Mouse (Mus musculus) erythroblast, embryonic 14.5 days (primary cell): ENCODE data around the gene Acot6. TPM values are rescaled to one million over a fixed set of nuclear protein-coding genes. Genes with fewer than 3 reads are reported as not detected.
"Not testable (repeated sequence)": the region's sequence is repeated elsewhere in the genome, so short reads cannot be mapped to it uniquely, and the experiment has no call there.

ENCODE experiments used
- H3K27me3 ChIP-seq: 2 replicates; pipeline ENCODE4 v1.6.1; 2012; ENCODE audit warnings: inconsistent platforms; ENCODE audit not compliant: control insufficient read depth
- H3K36me3 ChIP-seq: 2 replicates; pipeline ENCODE4 v1.6.1; 2012; ENCODE audit warnings: mild to moderate bottlenecking, inconsistent platforms; ENCODE audit not compliant: control insufficient read depth
- H3K4me1 ChIP-seq: 2 replicates; pipeline ENCODE4 v1.6.1; 2012; ENCODE audit warnings: inconsistent platforms; ENCODE audit not compliant: control insufficient read depth
- H3K4me3 ChIP-seq: replicated peaks from 2 replicates; pipeline ENCODE3; 2012; ENCODE audit warnings: moderate library complexity, mild to moderate bottlenecking, inconsistent platforms
- H3K9me3 ChIP-seq: 2 replicates; pipeline ENCODE4 v1.6.1; 2012; ENCODE audit warnings: low read length, inconsistent platforms, mixed read lengths; ENCODE audit not compliant: control insufficient read depth
- GATA1 ChIP-seq: IDR thresholded peaks from 2 replicates; pipeline ENCODE4 v1.6.1; 2012; ENCODE audit warnings: low read length, inconsistent platforms, mixed read lengths
- TAL1 ChIP-seq: IDR thresholded peaks from 3 replicates; pipeline ENCODE4 v1.6.1; 2012; ENCODE audit warnings: low read length, inconsistent platforms, mixed read lengths
- polyA plus RNA-seq: library from polyadenylated mRNA; stranded (reverse); fragments of >175 nt; gene quantifications from 2 replicates; pipeline ENCODE4 v1.2.3, GENCODE M21; 2012

Gene Acot6
- not detected in 2 replicates for polyA plus RNA-seq

GRCm38 (mm10) chr12:84100604-84101492 lies at the start of gene Acot6:
Gene Acot6, plus strand, starts transcription at chr12:84100654.
- Histone ChIP-seq H3K4me1 (peaks cover 19% of the 10 kb centered on the region), H3K4me3 (peak within 1 kb of the TSS; percentile 66)
- not testable (repeated sequence) for H3K9me3 ChIP-seq, H3K36me3 ChIP-seq, H3K27me3 ChIP-seq

- not testable (repeated sequence) for H3K4me3 ChIP-seq, H3K4me1 ChIP-seq, H3K9me3 ChIP-seq, H3K36me3 ChIP-seq
- peaks cover 29% of the 10 kb centered on the region for H3K27me3 ChIP-seq
Observed at GRCm38 (mm10) chr12:84050744-84051143, 49.7 kb upstream of the Acot6 start.

GRCm38 (mm10) chr12:84051937-84052474 lies 48.4 kb upstream of the Acot6 start, which contains the start of gene Acot3:
Gene Acot3, plus strand, starts transcription at chr12:84052144.
- TF ChIP-seq GATA1 (no peak), TAL1 (no peak)
- Histone ChIP-seq H3K36me3 (no peaks in the 10 kb centered on the region), H3K4me1 (no peaks in the 10 kb centered on the region), H3K4me3 (no peak within 1 kb of the TSS), H3K27me3 (peaks cover 29% of the 10 kb centered on the region), H3K9me3 (peaks cover 5% of the 10 kb centered on the region)

GRCm38 (mm10) chr12:84052609-84053008 lies 47.8 kb upstream of the Acot6 start:
- H3K9me3 ChIP-seq: peaks cover 5% of the 10 kb centered on the region
- H3K4me1 ChIP-seq: no peaks in the 10 kb centered on the region
- TF ChIP-seq GATA1 (no peak), TAL1 (no peak)
- no peaks in the 10 kb centered on the region for H3K36me3 ChIP-seq
- H3K27me3 ChIP-seq: peaks cover 29% of the 10 kb centered on the region
- no peak overlapping the region for H3K4me3 ChIP-seq

- H3K36me3 ChIP-seq: no peaks in the 10 kb centered on the region
- TF ChIP-seq TAL1: no peak
- no peak for TF ChIP-seq GATA1
- peaks cover 4% of the 10 kb centered on the region for H3K9me3 ChIP-seq
- H3K4me1 ChIP-seq: no peaks in the 10 kb centered on the region
- peak overlapping the region; percentile 23 for H3K4me3 ChIP-seq
- peaks cover 29% of the 10 kb centered on the region for H3K27me3 ChIP-seq
Observed at GRCm38 (mm10) chr12:84053173-84053572, 47.3 kb upstream of the Acot6 start.

GRCm38 (mm10) chr12:84053679-84054391 lies 46.6 kb upstream of the Acot6 start:
- Histone ChIP-seq H3K4me1 (no peaks in the 10 kb centered on the region), H3K4me3 (peak overlapping the region; percentile 38), H3K36me3 (no peaks in the 10 kb centered on the region), H3K9me3 (no peaks in the 10 kb centered on the region), H3K27me3 (peaks cover 29% of the 10 kb centered on the region)
- TF ChIP-seq GATA1 (no peak), TAL1 (no peak)

- Histone ChIP-seq H3K4me3 (no peak overlapping the region), H3K36me3 (no peaks in the 10 kb centered on the region), H3K9me3 (no peaks in the 10 kb centered on the region), H3K27me3 (no peaks in the 10 kb centered on the region), H3K4me1 (no peaks in the 10 kb centered on the region)
- TF ChIP-seq TAL1 (no peak), GATA1 (no peak)
Observed at GRCm38 (mm10) chr12:84060946-84061345, 39.5 kb upstream of the Acot6 start.

GRCm38 (mm10) chr12:84062336-84062735 lies 38.1 kb upstream of the Acot6 start:
- Histone ChIP-seq H3K27me3 (peaks cover 5% of the 10 kb centered on the region), H3K36me3 (no peaks in the 10 kb centered on the region), H3K9me3 (no peaks in the 10 kb centered on the region), H3K4me1 (no peaks in the 10 kb centered on the region), H3K4me3 (no peak overlapping the region)
- TF ChIP-seq TAL1: no peak
- TF ChIP-seq GATA1: no peak

GRCm38 (mm10) chr12:84063228-84063627 lies 37.2 kb upstream of the Acot6 start:
- TF ChIP-seq GATA1: no peak
- TF ChIP-seq TAL1: no peak
- Histone ChIP-seq H3K36me3 (no peaks in the 10 kb centered on the region), H3K27me3 (peaks cover 10% of the 10 kb centered on the region), H3K4me3 (no peak overlapping the region), H3K9me3 (no peaks in the 10 kb centered on the region), H3K4me1 (no peaks in the 10 kb centered on the region)
